Mouse (Mus musculus) small intestine, adult 2 months (tissue): ENCODE measurements around the gene Gla. TPM values are rescaled to one million over a fixed set of nuclear protein-coding genes. Genes with fewer than 3 reads are reported as not detected.

ENCODE experiments used
- H3K27ac ChIP-seq: fragments of 200-500 bp; 2 replicates; pipeline ENCODE4 v1.5.1; 2012; ENCODE audit warnings: low read depth, low read length, control low read depth, inconsistent platforms; ENCODE audit not compliant: insufficient read depth
- H3K27me3 ChIP-seq: fragments of 200-500 bp; 2 replicates; pipeline ENCODE4 v1.6.1; 2012; ENCODE audit warnings: mild to moderate bottlenecking, moderate library complexity, low read length, inconsistent platforms; ENCODE audit not compliant: control insufficient read depth, insufficient read depth
- H3K36me3 ChIP-seq: fragments of 200-500 bp; 2 replicates; pipeline ENCODE4 v1.6.1; 2012; ENCODE audit warnings: mild to moderate bottlenecking, low read length, control low read depth, inconsistent platforms; ENCODE audit not compliant: control insufficient read depth, insufficient read depth
- H3K4me1 ChIP-seq: fragments of 200-500 bp; 2 replicates; pipeline ENCODE4 v1.6.1; 2012; ENCODE audit warnings: low read length, inconsistent platforms, mixed read lengths; ENCODE audit not compliant: control insufficient read depth, insufficient read depth, insufficient read length
- H3K4me3 ChIP-seq: fragments of 200-500 bp; 2 replicates; pipeline ENCODE4 v1.5.1; 2012; ENCODE audit warnings: low read depth, mild to moderate bottlenecking, control low read depth, inconsistent platforms, low read length, moderate library complexity
- CTCF ChIP-seq: fragments of 200-500 bp; IDR thresholded peaks from 2 replicates; pipeline ENCODE4 v1.5.1; 2012; ENCODE audit warnings: low read depth, mild to moderate bottlenecking, control low read depth, inconsistent platforms, low read length, moderate library complexity, mixed read lengths; ENCODE audit not compliant: insufficient replicate concordance, insufficient read length; ENCODE audit errors: extremely low read depth
- POLR2A ChIP-seq: fragments of 200-500 bp; IDR thresholded peaks from 2 replicates; pipeline ENCODE4 v1.6.1; 2012; ENCODE audit warnings: low read depth, mild to moderate bottlenecking, control low read depth, inconsistent platforms, low read length, moderate library complexity
- WGBS: fragments of 180-500 bp; shearing (Covaris S2); methylation state at CpG from one replicate; pipeline ENCODE4 v1.1.7; 2018; 5-methylcytosine and 5-hydroxymethylcytosine counted together
- polyA plus RNA-seq: library from polyadenylated mRNA; depleted of rRNA; stranded (reverse); fragments of >200 nt; gene quantifications from 2 replicates; pipeline ENCODE4 v1.2.3, GENCODE M21; 2012; rRNA removed

The Gla gene
- 0.65 and 0.98 TPM in 2 replicates for polyA plus RNA-seq

GRCm38 (mm10) chrX:134600659-134601379 lies at the start of gene Gla, which contains the start of gene Hnrnph2:
TSS of gene Gla (minus strand) at chrX:134601125.
TSS of gene Hnrnph2 (plus strand) at chrX:134601179.
- peaks cover 3% of the 10 kb centered on the region; the same call in 1 of the 2 replicates for H3K4me1 ChIP-seq
- peak within 1 kb of the TSS; percentile 97 for H3K4me3 ChIP-seq
- TF ChIP-seq POLR2A, result peak; percentile 18; the same call in 1 of the 2 replicates
- no peak for TF ChIP-seq CTCF
- WGBS, result 20% methylated on average over 33 of the region's 33 CpGs
- H3K27ac ChIP-seq, result peak within 1 kb of the TSS; percentile 88
- H3K36me3 ChIP-seq, result 0 out of 2 replicates have a peak, but pooled peaks cover 4% of the 10 kb centered on the region
- no peaks in the 10 kb centered on the region for H3K27me3 ChIP-seq

DNA sequence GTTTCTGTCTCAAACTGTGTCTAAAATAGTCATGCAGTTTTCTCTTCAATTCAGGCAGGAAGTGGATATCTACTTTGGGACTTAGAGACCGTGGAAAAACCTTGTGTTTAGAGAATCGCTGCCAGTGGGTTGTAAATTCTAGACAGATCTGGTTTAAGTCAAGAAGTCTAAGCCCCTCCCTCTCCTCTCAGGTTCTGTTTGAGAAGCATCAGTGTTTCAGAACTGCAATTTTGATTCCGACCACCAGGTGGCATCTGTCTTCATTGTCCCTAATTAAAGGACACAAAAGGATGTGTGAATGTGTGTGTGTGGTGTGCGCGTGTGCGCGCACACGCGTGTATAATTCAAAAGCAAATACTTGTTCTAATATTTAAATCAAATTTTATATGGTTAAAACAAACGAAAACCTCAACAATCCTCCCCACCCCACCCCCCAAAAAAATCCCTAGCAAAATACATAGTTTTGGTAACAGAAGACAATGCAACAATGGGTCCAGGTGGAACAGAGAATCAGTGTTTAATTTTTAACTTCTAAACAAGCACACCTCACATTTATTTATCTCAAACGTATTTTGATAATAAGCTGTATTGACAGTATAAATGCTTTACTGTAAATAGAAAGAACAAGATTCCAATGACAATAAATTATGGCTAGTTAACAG lies 47.2 kb upstream of the Gla start:
- Histone ChIP-seq H3K4me1 (no peaks in the 10 kb centered on the region), H3K36me3 (no peaks in the 10 kb centered on the region), H3K27me3 (no peaks in the 10 kb centered on the region), H3K4me3 (no peak overlapping the region), H3K27ac (no peak overlapping the region)
- TF ChIP-seq POLR2A (no peak), CTCF (peak; percentile 46; the same call in 1 of the 2 replicates)
- 13% methylated on average over 11 of the region's 11 CpGs for WGBS

- no peak for TF ChIP-seq POLR2A
- no peak for TF ChIP-seq CTCF
- Histone ChIP-seq H3K27ac (no peak overlapping the region), H3K36me3 (no peaks in the 10 kb centered on the region), H3K27me3 (no peaks in the 10 kb centered on the region), H3K4me3 (no peak overlapping the region), H3K4me1 (no peaks in the 10 kb centered on the region)
- 57% methylated on average over 8 of the region's 8 CpGs for WGBS
Measured at GRCm38 (mm10) chrX:134647421-134647820, 46.5 kb upstream of the Gla start.

DNA sequence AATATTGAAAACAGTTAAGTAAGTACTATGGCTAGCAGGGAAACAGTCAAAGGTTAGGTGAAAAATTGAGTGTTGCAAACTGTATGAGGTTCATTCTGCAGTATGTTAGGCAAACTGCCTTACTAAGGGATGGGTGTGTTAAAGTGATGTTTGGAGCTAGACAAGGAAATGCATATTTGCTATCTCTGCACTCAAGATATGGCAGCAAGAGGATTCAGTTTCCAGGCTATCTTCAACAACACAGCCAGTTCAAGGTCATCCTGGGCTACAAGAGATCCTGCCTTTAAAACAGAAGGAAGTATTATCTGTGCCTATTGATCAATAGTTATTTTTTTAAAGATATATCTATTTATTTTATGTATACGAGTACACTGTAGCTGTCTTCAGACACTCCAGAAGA lies 45.4 kb upstream of the Gla start:
- no peak overlapping the region for H3K27ac ChIP-seq
- no peaks in the 10 kb centered on the region for H3K27me3 ChIP-seq
- WGBS, result 60% methylated on average over 1 of the region's 1 CpGs
- H3K36me3 ChIP-seq, result no peaks in the 10 kb centered on the region
- TF ChIP-seq CTCF, result no peak
- TF ChIP-seq POLR2A, result no peak
- no peaks in the 10 kb centered on the region for H3K4me1 ChIP-seq
- H3K4me3 ChIP-seq, result no peak overlapping the region

DNA sequence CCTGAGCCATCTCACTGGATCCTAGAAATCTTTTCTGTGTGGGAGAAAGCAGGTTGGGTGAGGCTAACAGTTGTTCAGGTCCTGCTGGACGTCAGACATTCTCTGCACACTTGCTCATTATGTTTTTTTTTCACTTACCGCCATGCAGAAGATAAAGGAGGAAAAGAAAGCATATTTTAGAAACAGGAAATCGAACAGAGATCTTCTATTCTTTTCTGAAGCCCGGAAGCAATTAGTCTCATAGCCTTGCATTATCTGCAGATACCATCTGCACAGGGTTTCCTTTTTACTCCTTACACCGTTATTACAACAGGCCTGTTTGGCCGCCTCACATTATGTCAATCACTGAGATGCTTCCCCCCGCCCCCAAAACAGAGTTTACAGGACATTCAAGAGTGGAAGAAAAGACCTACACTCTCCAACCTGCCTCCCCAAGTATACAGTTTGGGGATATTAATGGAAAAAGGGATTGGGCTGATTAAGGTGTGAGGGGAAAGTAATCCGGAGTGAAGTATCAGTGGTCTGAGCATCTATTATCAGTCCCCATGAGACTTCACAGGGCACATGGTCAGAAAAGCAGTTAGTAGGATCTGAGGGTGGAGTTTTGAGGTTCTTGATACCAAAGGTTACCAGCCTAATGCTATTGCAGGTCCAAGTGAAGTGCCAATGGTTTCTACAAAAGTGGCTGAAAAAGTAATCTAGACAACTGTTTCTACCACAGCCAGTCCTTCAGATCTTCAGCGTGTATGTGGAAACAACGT lies 40.3 kb upstream of the Gla start:
- H3K36me3 ChIP-seq, result no peaks in the 10 kb centered on the region
- no peak overlapping the region for H3K27ac ChIP-seq
- 55% methylated on average over 10 of the region's 10 CpGs for WGBS
- TF ChIP-seq POLR2A (no peak), CTCF (no peak)
- H3K4me1 ChIP-seq, result peaks cover under 1% of the 10 kb centered on the region; the same call in 1 of the 2 replicates
- H3K27me3 ChIP-seq, result no peaks in the 10 kb centered on the region
- H3K4me3 ChIP-seq, result no peak overlapping the region

DNA sequence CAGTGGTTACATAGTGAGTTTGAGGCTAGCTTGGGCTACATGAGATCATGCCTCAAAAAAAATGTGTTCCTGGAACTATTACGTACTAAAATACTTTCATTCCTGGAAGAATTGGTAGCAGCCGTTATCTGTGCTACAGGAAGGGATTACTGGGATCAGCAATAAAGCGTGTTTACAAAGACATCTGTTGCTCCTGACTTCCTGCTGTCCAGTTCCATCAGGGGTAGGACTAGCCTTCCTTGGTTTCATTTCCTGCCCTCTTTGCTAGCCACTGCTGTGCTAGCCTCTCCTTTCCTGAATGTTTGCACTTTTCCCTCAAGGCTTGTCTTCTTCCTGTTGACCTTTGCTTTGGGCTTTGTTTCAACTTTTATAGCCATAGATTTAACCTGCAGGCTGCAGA lies 34.9 kb upstream of the Gla start:
- Histone ChIP-seq H3K36me3 (no peaks in the 10 kb centered on the region), H3K27ac (no peak overlapping the region)
- 40% methylated on average over 3 of the region's 3 CpGs for WGBS

More for the DNA sequence above, 34.9 kb upstream of the Gla start:
- TF ChIP-seq POLR2A, result no peak
- TF ChIP-seq CTCF, result no peak
- Histone ChIP-seq H3K27me3 (no peaks in the 10 kb centered on the region), H3K4me3 (no peak overlapping the region), H3K4me1 (peaks cover 6% of the 10 kb centered on the region; the same call in 1 of the 2 replicates)
